Mouse (Mus musculus) embryonic facial prominence, embryonic 11.5 days (tissue): Measurements from ENCODE around the gene Slc39a7. TPM values are rescaled to one million over a fixed set of nuclear protein-coding genes. Genes with fewer than 3 reads are reported as not detected.
A peak's percentile ranks its signal among the peaks of the same experiment; 100 is the strongest.

Experiments used
- ATAC-seq: fragments of 200-750 bp; cut with Nextera tagmentation; replicated peaks from 2 replicates; pipeline ENCODE4 v1.8.0; 2017; ENCODE audit warnings: low read depth; ENCODE audit not compliant: insufficient number of reproducible peaks, low FRiP score, low TSS enrichment
- DNase-seq: peaks from one replicate; pipeline ENCODE4 v3.0.0-alpha.2; 2015; ENCODE audit warnings: low spot score
- H3K27ac ChIP-seq: fragments of 300-500 bp; sonication (generic); replicated peaks from 2 replicates; pipeline ENCODE4 v1.5.1; 2014; ENCODE audit warnings: mild to moderate bottlenecking, low read depth, low read length, control low read depth
- H3K27me3 ChIP-seq: fragments of 300-500 bp; sonication (generic); 2 replicates; pipeline ENCODE4 v1.6.1; 2014; ENCODE audit warnings: mild to moderate bottlenecking, low read length, moderate library complexity, mixed read lengths; ENCODE audit not compliant: control insufficient read depth, insufficient read depth
- H3K36me3 ChIP-seq: fragments of 300-500 bp; sonication (generic); replicated peaks from 2 replicates; pipeline ENCODE4 v1.6.1; 2014; ENCODE audit warnings: low read depth, mild to moderate bottlenecking, low read length, moderate library complexity, mixed read lengths; ENCODE audit not compliant: control insufficient read depth, insufficient read depth
- H3K4me1 ChIP-seq: fragments of 300-500 bp; sonication (generic); 2 replicates; pipeline ENCODE4 v1.6.1; 2014; ENCODE audit warnings: low read length, mixed read lengths; ENCODE audit not compliant: control insufficient read depth, insufficient read depth
- H3K4me2 ChIP-seq: fragments of 300-500 bp; sonication (generic); 2 replicates; pipeline ENCODE4 v1.6.1; 2014; ENCODE audit warnings: low read depth, mild to moderate bottlenecking, control low read depth, low read length, moderate library complexity
- H3K4me3 ChIP-seq: fragments of 300-500 bp; sonication (generic); 2 replicates; pipeline ENCODE4 v1.5.1; 2014; ENCODE audit warnings: low read depth, low read length, control low read depth
- H3K9ac ChIP-seq: fragments of 300-500 bp; sonication (generic); replicated peaks from 2 replicates; pipeline ENCODE4 v1.6.1; 2014; ENCODE audit warnings: mild to moderate bottlenecking, control low read depth, low read length
- H3K9me3 ChIP-seq: fragments of 300-500 bp; sonication (generic); replicated peaks from 2 replicates; pipeline ENCODE4 v1.6.1; 2016; ENCODE audit warnings: mild to moderate bottlenecking, low read length, inconsistent platforms, mixed read lengths; ENCODE audit not compliant: control insufficient read depth
- WGBS: fragments of 180-500 bp; shearing (Covaris S2); extraction: QIAGEN DNeasy Blood & Tissue Kit; methylation state at CpG from one replicate; pipeline ENCODE4 v1.1.7; 2014; 5-methylcytosine and 5-hydroxymethylcytosine counted together
- polyA plus RNA-seq: library from polyadenylated mRNA; unstranded; fragments of >200 nt; fragmentation: Nextera tagmentation; extraction: Ambion mirVana; gene quantifications from 2 replicates; pipeline ENCODE4 v1.2.1, GENCODE M21; 2014

Gene Slc39a7
- polyA plus RNA-seq, 1 experiment from 2014 or later, result 72.1 TPM

DNA sequence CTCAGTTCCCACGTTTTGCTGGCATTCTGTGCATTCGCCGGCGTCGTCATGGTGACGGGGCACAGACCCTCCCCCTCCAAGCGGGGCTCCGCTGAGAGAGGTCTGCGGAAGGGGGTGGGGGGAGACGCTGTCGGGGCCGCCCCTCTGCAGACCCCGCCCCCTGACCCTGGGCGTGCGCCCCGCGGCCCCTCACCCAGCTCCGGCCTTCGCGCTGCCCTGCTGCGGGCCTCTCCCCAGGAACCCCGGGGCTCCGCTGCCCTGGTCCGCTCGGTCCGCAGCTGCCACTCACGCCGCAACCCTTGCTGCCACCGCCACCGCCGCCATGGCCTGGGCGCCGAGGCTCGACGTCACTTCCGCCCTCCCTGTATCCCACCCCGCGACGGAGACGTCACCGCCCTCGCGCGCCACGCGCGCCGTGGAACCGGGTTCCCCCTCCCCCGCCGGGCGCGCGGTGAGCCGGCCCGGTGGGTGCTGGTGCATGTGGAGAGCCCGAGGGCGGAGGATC lies 7.1 kb downstream of the Slc39a7 start, which contains the start of gene Ring1:
Gene Ring1, minus strand, starts transcription at position 364 of the 505 bp plus-strand sequence.
- Histone ChIP-seq H3K9ac (peak within 1 kb of the TSS; percentile 93), H3K36me3 (peaks cover 18% of the 10 kb centered on the region), H3K9me3 (no peaks in the 10 kb centered on the region), H3K4me1 (peaks cover 22% of the 10 kb centered on the region), H3K4me3 (peak within 1 kb of the TSS; percentile 90), H3K27ac (peak within 1 kb of the TSS; percentile 91), H3K4me2 (peak within 1 kb of the TSS; percentile 81), H3K27me3 (no peaks in the 10 kb centered on the region)
- WGBS, result under 1% methylated on average over 46 of the region's 58 CpGs
- peak; percentile 50 for ATAC-seq
- DNase-seq, result peak; percentile 93

DNA sequence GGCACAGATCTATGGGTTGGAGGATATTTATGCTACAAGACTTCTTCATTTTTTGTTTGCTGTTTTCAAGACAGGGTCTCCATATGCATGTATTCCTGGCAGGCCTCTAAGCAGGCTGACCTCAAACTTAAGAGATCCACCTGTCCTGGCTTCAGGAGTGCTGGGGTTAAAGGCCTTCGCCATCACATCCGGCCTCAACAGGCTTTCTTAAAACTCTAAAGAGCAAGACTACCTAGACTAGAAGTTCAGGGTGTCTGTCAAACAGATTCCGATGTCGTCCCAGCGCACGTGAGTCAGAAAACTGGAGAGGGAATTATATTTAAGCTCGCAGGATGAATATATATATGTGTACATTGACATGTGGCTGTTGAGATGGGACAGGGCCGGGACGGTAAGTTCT lies 7.8 kb downstream of the Slc39a7 start:
- WGBS, result 68% methylated on average over 9 of the region's 9 CpGs
- no peak for DNase-seq
- no peak overlapping the region for H3K27ac ChIP-seq
- no peak for ATAC-seq
- peak overlapping the region; percentile 90 for H3K4me3 ChIP-seq
- peak overlapping the region; percentile 81 for H3K4me2 ChIP-seq
- H3K9ac ChIP-seq, result no peak overlapping the region; the same call in 1 of the 2 replicates
- peaks cover 11% of the 10 kb centered on the region for H3K36me3 ChIP-seq
- H3K4me1 ChIP-seq, result peaks cover 19% of the 10 kb centered on the region
- no peaks in the 10 kb centered on the region for H3K27me3 ChIP-seq
- H3K9me3 ChIP-seq, result no peaks in the 10 kb centered on the region

DNA sequence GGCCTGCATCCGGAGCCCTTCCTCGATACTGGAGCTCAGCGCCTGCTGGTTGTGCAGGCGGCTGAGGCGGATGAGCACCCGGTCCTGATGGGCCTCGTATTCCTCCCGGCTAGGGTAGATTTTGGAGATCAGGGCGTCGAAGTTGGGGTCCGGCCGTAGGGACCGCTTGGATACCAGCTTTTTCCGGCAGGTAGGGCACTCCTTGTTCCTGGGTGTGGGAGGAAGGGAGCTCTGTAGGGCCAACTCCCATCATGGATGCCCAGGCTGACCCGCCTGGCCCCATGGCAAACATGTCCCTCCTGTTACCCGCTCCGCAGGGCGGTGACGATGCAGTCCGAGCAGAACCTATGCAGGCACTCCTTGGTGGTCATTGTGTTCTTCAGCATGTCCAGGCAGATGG lies 8.5 kb downstream of the Slc39a7 start:
- H3K9me3 ChIP-seq, result no peaks in the 10 kb centered on the region
- ATAC-seq (no peak), DNase-seq (no peak)
- H3K4me1 ChIP-seq, result peaks cover 16% of the 10 kb centered on the region
- no peak overlapping the region for H3K4me2 ChIP-seq
- no peak overlapping the region for H3K9ac ChIP-seq
- no peak overlapping the region for H3K27ac ChIP-seq
- no peak overlapping the region for H3K4me3 ChIP-seq
- WGBS, result 97% methylated on average over 20 of the region's 20 CpGs
- peaks cover 9% of the 10 kb centered on the region for H3K36me3 ChIP-seq
- no peaks in the 10 kb centered on the region for H3K27me3 ChIP-seq

DNA sequence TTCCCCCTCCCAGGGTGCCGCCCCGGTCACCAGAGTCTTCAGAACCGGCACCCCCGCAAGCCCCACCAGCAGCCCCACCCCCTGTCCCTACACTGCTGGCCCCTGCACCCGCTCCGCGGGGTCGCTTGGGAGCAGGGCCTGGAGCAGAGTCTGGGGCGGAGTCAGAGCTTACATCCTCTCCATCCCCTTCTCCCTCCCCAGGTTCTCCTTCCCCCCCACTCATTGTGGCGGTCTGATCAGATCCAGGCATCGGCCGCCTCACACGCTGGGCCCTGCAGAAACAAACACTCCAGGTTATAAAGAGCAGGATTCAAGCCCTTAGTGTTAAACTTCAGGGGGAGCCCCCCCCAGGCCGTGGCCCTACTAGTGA lies 9.1 kb downstream of the Slc39a7 start:
- DNase-seq (no peak), ATAC-seq (no peak)
- Histone ChIP-seq H3K36me3 (peaks cover 9% of the 10 kb centered on the region), H3K27ac (no peak overlapping the region), H3K4me1 (peaks cover 16% of the 10 kb centered on the region), H3K9ac (no peak overlapping the region), H3K9me3 (no peaks in the 10 kb centered on the region), H3K27me3 (no peaks in the 10 kb centered on the region), H3K4me3 (no peak overlapping the region), H3K4me2 (no peak overlapping the region)
- 91% methylated on average over 14 of the region's 14 CpGs for WGBS

DNA sequence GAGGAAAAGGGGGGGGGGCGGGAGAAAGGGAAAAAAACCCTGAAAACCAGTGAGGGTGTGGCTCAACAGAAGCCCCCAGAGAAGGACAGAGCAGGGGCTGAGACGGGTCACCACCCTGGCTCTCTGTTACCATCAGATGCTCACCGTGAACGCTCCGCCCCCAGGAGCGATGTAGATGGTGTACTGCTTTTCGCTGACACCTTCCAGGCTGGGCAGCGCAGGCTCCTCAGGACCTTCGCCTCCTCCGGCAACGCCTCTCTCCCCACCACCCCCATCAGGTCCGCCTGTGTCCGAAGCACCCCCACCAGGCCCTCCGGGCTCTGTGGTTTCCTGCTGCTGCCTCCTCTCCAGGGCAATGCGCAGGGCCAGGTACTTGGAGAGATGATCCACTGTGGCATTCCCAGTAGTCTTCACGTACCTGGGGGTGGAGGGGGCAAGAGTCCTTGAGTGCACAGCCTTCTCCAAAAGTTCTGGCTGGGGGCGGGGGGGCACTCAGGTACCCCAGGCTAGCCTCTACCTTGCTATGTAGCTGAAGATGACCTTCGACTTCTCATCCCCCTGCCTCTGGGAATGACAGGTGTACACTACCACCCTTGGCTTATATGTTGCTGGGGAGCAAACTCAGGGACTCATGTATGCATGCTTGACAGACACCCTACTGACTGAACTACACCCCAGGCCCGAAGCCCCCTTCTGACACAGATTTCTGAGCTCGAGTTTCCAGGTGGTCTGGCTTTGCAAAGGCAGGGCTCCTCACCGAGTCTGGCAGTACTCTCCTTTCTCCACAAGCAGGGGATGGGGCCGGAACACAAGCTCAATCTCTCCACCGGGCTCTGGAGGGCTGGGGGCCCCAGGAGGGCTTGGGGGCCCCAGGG lies 9.7 kb downstream of the Slc39a7 start:
- Histone ChIP-seq H3K4me2 (no peak overlapping the region), H3K36me3 (peaks cover 9% of the 10 kb centered on the region), H3K27ac (no peak overlapping the region), H3K27me3 (no peaks in the 10 kb centered on the region), H3K4me1 (peaks cover 10% of the 10 kb centered on the region), H3K9ac (no peak overlapping the region), H3K9me3 (no peaks in the 10 kb centered on the region), H3K4me3 (no peak overlapping the region)
- no peak for ATAC-seq
- no peak for DNase-seq
- WGBS, result 94% methylated on average over 23 of the region's 23 CpGs

DNA sequence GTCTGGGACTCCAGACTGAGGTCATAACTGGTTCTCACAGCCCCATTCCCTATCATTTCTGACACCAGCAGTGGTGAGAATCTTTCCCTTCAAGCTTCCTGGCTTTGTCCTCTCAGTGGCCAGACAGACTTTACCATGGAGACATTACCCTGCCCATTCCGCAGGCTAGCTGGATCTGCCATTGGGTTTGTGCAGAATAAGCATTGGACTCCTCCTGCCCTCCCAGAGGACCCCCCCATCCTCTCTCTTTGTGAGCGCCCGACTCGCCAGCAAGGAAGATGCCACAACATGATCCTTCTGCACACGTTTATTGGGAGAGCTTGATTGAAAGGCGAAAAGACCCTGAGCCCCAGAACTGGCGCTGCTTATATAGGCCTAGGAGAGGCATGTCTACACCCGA lies 18.0 kb downstream of the Slc39a7 start:
- Histone ChIP-seq H3K36me3 (no peaks in the 10 kb centered on the region), H3K4me1 (no peaks in the 10 kb centered on the region), H3K4me2 (no peak overlapping the region), H3K9me3 (no peaks in the 10 kb centered on the region), H3K27me3 (no peaks in the 10 kb centered on the region), H3K27ac (no peak overlapping the region), H3K9ac (no peak overlapping the region), H3K4me3 (no peak overlapping the region)
- no peak for DNase-seq
- no peak for ATAC-seq
- WGBS, result 95% methylated on average over 8 of the region's 8 CpGs

DNA sequence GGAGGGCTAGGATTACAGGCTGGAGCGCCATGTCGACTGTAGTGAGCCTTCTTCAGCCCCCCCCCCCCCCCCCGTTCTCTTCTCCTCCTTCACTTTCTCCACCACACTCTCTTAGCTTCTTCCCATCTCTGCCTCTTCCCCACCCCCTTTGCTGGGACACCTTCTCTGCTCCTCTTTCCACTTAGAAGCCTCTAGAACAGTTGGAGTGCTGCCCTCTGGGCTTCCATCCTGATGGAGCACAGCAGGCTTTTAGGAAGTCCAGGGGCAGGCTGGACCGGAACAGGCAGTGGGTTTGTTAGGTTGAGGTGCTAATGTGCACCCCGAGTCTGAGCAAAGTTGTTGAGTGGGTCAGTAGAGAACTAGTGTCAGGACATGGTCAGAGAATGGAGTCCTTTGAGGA lies 21.3 kb downstream of the Slc39a7 start:
- H3K9me3 ChIP-seq, result no peaks in the 10 kb centered on the region
- H3K4me1 ChIP-seq, result no peaks in the 10 kb centered on the region
- whole genome bisulfite sequencing, result 65% methylated on average over 5 of the region's 5 CpGs
- H3K27ac ChIP-seq, result no peak overlapping the region
- H3K4me3 ChIP-seq, result no peak overlapping the region
- no peaks in the 10 kb centered on the region for H3K27me3 ChIP-seq
- H3K9ac ChIP-seq, result no peak overlapping the region
- no peak for ATAC-seq
- no peaks in the 10 kb centered on the region for H3K36me3 ChIP-seq
- no peak for DNase-seq
- H3K4me2 ChIP-seq, result no peak overlapping the region

DNA sequence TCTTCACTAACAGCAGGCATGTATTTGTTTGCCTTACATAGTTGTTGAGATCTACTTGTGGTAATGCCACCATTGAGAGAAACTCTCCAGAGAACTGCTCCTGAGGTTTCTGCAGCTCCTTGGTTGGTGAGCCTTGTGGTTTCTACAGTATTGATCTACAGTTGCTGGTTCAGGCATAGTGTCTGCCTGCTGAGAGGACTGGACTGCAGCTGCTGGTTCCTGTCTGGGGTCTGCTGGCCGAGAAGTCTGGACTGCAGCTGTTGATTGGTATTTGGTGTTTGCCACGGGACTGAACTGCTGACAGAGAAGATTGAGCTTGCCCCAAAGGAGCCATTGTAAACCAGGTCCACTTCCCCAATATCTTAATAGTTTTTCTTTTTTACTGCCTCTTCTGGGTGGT lies 24.9 kb downstream of the Slc39a7 start:
- no peak overlapping the region for H3K4me2 ChIP-seq
- no peak overlapping the region for H3K9ac ChIP-seq
- no peak overlapping the region for H3K27ac ChIP-seq
- no peak overlapping the region for H3K4me3 ChIP-seq
- ATAC-seq (no peak), DNase-seq (no peak)
- no peaks in the 10 kb centered on the region for H3K9me3 ChIP-seq
- H3K27me3 ChIP-seq, result peaks cover under 1% of the 10 kb centered on the region
- H3K4me1 ChIP-seq, result no peaks in the 10 kb centered on the region
- H3K36me3 ChIP-seq, result no peaks in the 10 kb centered on the region
- WGBS, result 51% methylated on average over 2 of the region's 2 CpGs
